Mouse (Mus musculus): ENCODE data around the gene Igfbp6. TPM values are rescaled to one million over a fixed set of nuclear protein-coding genes. Genes with fewer than 3 reads are reported as not detected.

Gene Igfbp6
- polyA plus RNA-seq, 1 experiment from 2014 or later: 0.46 TPM

DNA sequence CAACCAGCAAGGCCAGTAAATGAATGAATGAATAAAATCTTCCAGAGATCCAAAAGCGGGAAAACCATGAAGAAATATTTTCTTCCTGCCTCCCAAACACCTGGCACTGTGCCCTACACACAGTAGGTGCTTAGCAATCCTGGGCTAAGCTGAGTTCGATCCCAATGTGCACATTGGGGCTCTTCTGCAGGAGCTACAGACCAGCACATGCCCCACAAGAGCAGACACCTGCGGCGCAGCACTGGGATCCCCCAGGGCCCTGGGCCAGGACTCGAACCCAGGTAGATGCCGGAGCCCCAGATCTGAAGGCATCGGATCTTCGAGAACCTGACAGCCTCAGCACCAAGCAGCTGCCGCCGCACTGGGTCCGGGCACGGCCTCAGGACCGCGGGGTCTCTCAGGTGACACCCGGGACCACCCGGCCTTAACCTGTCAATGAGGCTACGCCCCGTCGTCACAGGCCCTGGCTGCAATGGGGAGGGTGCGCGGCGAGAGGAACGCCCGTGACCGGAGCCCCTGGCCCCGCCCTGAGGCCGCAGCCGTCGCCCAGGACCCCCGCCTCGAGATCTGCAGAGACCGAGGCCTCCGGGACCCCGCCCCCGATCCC is 8.5 kb upstream of the Igfbp6 start:
- H3K4me1 ChIP-seq: peaks cover 22% of the 10 kb centered on the region
- DNase-seq (ENCODE audit: low spot score): no peak
- H3K36me3 ChIP-seq: peaks cover 28% of the 10 kb centered on the region
- peak overlapping the region; percentile 81 for H3K4me3 ChIP-seq
- H3K27ac ChIP-seq: peak overlapping the region; percentile 93
- no peaks in the 10 kb centered on the region for H3K27me3 ChIP-seq (ENCODE audit: low read depth, poor library complexity, severe bottlenecking)
- H3K9me3 ChIP-seq (replicated peaks): no peaks in the 10 kb centered on the region
- 4% methylated on average over 35 of the region's 35 CpGs for WGBS

DNA sequence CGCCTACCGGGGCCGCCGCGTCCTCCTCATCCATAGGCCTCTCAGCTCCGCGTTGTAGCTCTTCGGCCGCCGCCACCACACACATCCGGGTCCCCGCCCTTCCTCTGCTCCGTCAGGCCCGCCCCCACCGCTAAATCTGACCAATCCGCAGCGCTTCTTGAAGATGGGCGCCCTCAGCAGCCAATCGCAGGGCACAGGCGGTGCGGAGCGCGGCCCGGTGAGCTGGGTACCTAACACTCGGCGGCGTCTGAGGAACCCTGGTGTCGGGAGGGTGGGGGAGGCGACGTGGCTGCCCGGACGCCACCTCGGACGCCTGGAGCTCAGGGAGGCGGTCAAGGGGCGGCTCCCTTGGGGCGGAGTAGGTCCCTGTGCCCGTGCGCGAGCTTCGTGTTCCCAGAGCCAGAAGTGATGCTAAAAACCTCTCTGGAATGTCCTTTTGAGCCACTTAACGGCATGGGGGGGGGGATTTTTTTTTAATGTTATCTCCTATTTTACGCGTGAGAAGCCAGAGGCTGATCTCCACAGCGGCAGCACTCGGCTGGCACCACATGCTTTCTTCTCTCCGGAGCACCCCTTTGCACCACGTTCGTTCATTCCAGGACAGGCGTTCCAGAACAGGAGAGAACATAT is 7.9 kb upstream of the Igfbp6 start, which contains the start of gene Spryd3:
Spryd3 (minus strand) TSS at position 106 of the 630 bp plus-strand sequence.
- WGBS: under 1% methylated on average over 50 of the region's 50 CpGs
- peak; percentile 99 for DNase-seq (ENCODE audit: low spot score)
- Histone ChIP-seq H3K9me3 (replicated peaks) (no peaks in the 10 kb centered on the region), H3K27me3 (ENCODE audit: low read depth, poor library complexity, severe bottlenecking) (no peaks in the 10 kb centered on the region), H3K36me3 (peaks cover 22% of the 10 kb centered on the region), H3K4me1 (peaks cover 22% of the 10 kb centered on the region), H3K27ac (peak within 1 kb of the TSS; percentile 93), H3K4me3 (peak within 1 kb of the TSS; percentile 81)

DNA sequence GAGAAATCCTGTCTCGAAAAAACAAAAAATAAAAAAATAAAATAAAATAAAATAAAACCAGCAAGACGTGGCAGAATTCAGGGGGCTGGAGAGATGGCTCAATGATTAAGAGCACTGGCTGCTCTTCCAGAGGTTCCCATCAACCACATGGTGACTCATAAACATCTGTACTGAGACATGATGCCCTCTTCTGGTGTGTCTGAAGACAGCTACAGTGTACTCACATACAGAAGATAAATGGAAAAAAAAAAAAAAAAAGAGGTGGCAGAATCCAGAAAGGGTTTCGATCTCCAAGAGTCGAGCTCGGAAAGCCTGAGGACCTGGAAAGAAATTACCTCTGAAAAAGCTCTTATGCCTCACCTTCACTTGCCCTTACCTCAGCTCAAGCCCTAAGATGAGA is 3.0 kb upstream of the Igfbp6 start:
- Histone ChIP-seq H3K4me3 (no peak overlapping the region), H3K4me1 (peaks cover 22% of the 10 kb centered on the region), H3K9me3 (replicated peaks) (no peaks in the 10 kb centered on the region), H3K27me3 (ENCODE audit: low read depth, poor library complexity, severe bottlenecking) (peaks cover 44% of the 10 kb centered on the region), H3K27ac (no peak overlapping the region), H3K36me3 (no peaks in the 10 kb centered on the region)
- DNase-seq (ENCODE audit: low spot score): no peak
- 92% methylated on average over 5 of the region's 5 CpGs for WGBS

DNA sequence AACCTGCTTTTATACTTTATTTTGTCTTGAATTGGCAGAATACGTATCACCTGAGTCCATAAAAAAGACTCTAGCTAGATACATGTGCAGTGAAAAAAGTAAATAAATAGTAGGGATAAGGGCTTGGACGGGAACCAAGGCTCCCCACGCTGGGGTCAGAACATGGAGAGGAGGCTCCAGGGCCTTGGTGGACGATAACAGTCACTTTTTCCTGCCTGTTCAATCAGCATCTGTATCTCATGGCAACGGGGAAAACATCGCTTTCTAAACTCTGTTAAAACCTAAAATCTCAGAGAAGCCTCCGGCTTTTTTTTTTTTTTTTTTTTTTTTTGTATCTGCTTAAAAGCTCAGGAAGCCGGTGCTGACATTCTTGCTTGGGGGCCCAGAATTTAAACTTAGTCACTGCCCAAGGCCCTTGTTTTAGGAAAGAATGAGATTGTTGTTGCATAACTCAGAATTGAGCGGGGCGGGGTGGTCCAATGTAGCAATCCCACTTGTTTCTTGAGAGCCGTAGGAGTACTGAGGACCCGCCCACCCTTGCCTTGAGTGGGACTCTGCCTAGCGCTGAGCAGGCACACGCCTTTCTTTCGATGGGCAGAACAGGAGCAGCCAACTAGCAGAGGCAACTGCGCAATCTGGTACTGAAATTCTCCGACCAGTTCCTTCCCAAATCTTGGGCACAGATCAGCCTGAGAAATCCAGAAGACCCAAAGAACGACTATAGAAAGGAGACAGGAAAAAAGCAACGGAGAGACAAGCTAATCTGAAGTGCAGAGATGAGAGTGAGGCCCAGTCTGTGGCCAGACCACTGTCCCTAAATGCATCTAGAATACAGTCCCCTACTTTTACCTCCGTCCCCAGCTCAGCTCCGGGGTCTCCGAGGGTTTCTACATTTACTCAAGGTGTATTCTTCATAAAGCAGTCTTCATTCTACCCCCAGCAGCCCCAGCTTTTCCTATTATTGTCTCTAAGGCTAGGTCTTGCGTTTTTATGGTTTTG is 949 bp upstream of the Igfbp6 start:
- H3K9me3 ChIP-seq (replicated peaks): no peaks in the 10 kb centered on the region
- H3K36me3 ChIP-seq: no peaks in the 10 kb centered on the region
- H3K27ac ChIP-seq: no peak overlapping the region
- H3K4me3 ChIP-seq: no peak overlapping the region
- 59% methylated on average over 23 of the region's 23 CpGs for WGBS
- peaks cover 51% of the 10 kb centered on the region for H3K27me3 ChIP-seq (ENCODE audit: low read depth, poor library complexity, severe bottlenecking)
- H3K4me1 ChIP-seq: peaks cover 19% of the 10 kb centered on the region
- no peak for DNase-seq (ENCODE audit: low spot score)

DNA sequence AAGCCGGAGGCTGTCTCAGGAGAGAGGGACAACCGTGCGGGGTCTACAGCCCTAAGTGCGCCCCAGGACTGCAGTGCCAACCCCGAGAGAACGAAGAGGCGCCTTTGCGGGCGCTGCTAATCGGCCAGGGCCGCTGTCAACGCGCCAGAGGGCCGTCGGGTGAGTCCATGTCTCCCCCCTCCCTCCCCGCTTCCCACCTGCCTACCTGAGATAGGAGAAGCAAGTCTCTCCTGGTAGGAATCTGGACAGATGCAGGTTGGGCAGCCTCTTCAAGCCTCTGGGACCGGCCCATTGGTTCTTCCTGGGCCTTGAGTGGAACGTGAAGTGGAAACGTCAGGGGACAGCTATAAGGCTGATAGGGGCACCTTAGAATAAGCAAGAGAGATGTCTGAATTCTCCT is 564 bp downstream of the Igfbp6 start:
- 12% methylated on average over 19 of the region's 19 CpGs for WGBS
- H3K27me3 ChIP-seq (ENCODE audit: low read depth, poor library complexity, severe bottlenecking): peaks cover 51% of the 10 kb centered on the region
- peak overlapping the region; percentile 53; the same call in 1 of the 2 replicates for H3K27ac ChIP-seq

DNA sequence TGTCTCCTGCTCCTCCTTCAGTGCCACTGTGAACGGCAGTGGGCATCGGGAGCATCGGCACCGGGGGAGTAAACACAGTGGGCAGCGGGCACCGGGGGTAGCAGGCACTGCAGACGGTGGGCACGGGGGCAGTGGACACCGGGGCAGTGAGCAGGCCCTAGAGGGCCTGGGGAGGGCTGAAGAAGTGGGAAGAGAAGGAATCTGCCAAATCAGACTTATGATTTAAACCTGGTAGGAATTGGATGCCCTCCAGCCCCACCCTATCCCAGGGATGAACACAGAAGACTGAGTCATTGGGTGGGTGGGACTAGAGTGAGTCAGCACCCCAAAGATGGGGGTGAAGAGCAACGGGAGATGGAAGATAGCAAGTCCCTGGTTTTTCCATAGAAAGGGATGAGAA is 1.2 kb downstream of the Igfbp6 start:
- Histone ChIP-seq H3K27ac (no peak overlapping the region), H3K36me3 (no peaks in the 10 kb centered on the region), H3K9me3 (replicated peaks) (no peaks in the 10 kb centered on the region), H3K4me1 (peaks cover 21% of the 10 kb centered on the region), H3K27me3 (ENCODE audit: low read depth, poor library complexity, severe bottlenecking) (peaks cover 51% of the 10 kb centered on the region), H3K4me3 (no peak overlapping the region)
- no peak for DNase-seq (ENCODE audit: low spot score)
- 88% methylated on average over 10 of the region's 10 CpGs for WGBS

More for the DNA sequence above, 564 bp downstream of the Igfbp6 start:
- Histone ChIP-seq H3K4me1 (peaks cover 19% of the 10 kb centered on the region), H3K36me3 (no peaks in the 10 kb centered on the region), H3K4me3 (peak overlapping the region; percentile 47), H3K9me3 (replicated peaks) (no peaks in the 10 kb centered on the region)
- no peak for DNase-seq (ENCODE audit: low spot score)

DNA sequence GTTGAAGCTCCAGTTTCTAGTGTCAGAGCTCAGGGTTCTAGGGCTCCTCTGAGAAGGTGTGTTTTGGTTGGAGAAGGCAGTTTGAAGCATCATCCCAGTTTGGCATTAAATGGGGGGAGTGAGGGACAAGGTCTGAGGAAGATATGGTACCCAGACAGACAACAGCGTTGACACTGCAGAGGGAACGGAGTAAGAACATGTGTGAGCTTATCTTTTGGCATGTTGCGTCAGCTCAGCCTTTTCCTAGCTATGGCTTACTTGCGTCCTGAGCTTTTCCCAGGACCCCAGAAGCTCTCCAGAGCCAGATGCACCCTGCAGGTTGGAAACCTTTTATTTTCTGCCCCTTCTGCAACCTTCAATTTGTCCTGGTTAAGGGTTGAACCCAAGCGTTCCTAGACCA is 1.9 kb downstream of the Igfbp6 start:
- Histone ChIP-seq H3K9me3 (replicated peaks) (no peaks in the 10 kb centered on the region), H3K27ac (no peak overlapping the region), H3K4me1 (peaks cover 29% of the 10 kb centered on the region), H3K27me3 (ENCODE audit: low read depth, poor library complexity, severe bottlenecking) (peaks cover 51% of the 10 kb centered on the region), H3K36me3 (no peaks in the 10 kb centered on the region), H3K4me3 (no peak overlapping the region)
- WGBS: 92% methylated on average over 5 of the region's 5 CpGs
- DNase-seq (ENCODE audit: low spot score): no peak

DNA sequence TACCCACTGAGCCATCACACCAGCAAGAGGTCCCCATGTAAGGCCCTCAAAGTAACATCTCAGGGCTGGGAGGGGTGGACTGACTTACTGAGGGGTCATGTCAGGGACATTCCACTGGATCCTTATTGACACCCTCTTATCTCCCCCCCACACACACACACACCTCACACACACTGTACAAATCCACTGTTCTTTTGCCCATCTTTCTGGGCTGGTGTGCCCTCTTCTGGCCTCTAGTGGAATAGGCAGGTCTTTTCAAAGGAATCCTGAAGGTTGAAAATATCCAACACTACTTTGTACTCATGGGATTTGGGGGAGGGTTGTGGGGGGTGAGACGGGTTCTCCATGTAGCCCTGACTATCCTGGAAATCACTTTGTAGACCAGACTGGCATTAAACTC is 2.7 kb downstream of the Igfbp6 start:
- no peaks in the 10 kb centered on the region for H3K9me3 ChIP-seq (replicated peaks)
- no peak overlapping the region for H3K4me3 ChIP-seq
- peaks cover 30% of the 10 kb centered on the region for H3K4me1 ChIP-seq
- no peak overlapping the region for H3K27ac ChIP-seq
- peaks cover 49% of the 10 kb centered on the region for H3K27me3 ChIP-seq (ENCODE audit: low read depth, poor library complexity, severe bottlenecking)
- peak; percentile 55 for DNase-seq (ENCODE audit: low spot score)
- 0% methylated on average over 1 of the region's 1 CpGs for WGBS
- H3K36me3 ChIP-seq: no peaks in the 10 kb centered on the region

DNA sequence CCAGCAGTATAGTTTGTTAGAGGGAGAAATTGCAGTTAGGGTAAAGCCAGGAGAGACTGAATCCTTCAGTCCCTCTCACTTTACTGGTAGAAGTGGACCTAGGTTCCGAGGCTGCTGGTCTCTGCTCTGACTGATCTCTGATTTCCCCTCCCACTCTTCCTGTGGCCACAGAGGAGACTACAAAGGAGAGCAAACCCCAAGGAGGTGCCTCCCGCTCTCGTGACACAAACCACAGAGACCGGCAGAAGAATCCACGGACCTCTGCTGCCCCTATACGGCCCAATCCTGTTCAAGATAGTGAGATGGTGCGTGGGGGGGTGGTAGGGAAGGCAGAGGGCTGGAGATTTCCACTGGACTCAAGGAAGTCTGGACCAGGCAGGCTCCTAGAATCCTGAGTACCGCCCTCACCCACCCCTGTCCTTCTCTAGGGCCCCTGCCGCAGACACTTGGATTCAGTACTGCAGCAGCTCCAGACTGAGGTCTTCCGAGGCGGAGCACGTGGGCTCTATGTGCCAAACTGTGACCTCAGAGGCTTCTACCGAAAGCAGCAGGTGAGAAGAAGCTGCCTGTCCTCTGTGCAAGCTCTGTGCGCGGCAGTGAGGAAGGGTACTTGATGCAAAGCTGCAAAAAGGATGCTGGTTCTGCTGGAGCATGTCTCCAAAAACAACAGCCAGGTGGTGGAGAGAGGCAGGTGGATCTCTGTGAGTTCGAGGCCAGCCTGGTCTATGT is 3.7 kb downstream of the Igfbp6 start:
- Histone ChIP-seq H3K9me3 (replicated peaks) (no peaks in the 10 kb centered on the region), H3K27me3 (ENCODE audit: low read depth, poor library complexity, severe bottlenecking) (peaks cover 40% of the 10 kb centered on the region), H3K36me3 (no peaks in the 10 kb centered on the region), H3K4me3 (no peak overlapping the region), H3K27ac (no peak overlapping the region), H3K4me1 (peaks cover 32% of the 10 kb centered on the region)
- 70% methylated on average over 16 of the region's 16 CpGs for WGBS
- no peak for DNase-seq (ENCODE audit: low spot score)

DNA sequence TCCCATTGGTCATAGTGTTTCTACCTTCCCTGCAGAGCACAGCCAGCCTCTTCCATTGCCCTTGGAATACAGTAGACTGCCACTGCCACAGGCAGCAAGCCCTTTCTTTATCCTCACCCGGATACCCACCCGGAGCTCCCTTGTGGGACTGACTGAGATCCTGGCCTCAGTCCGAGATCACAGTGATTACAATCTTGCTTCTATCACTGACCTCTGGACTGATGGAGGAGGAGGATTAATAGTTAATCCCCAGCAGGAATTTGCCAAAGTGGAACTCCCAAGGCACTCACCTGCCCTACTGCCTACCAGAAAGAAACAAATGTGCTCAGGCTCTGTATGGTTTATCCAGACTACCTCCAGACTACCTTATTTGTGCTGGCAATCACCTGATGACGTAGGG is 5.4 kb downstream of the Igfbp6 start:
- H3K4me1 ChIP-seq: peaks cover 28% of the 10 kb centered on the region
- peaks cover 22% of the 10 kb centered on the region for H3K27me3 ChIP-seq (ENCODE audit: low read depth, poor library complexity, severe bottlenecking)
- H3K9me3 ChIP-seq (replicated peaks): no peaks in the 10 kb centered on the region
- 80% methylated on average over 4 of the region's 4 CpGs for WGBS
- no peaks in the 10 kb centered on the region for H3K36me3 ChIP-seq
- no peak overlapping the region for H3K4me3 ChIP-seq
- no peak for DNase-seq (ENCODE audit: low spot score)
- 0 out of 2 replicates have a peak overlapping the region, but pooled peaks have one; percentile 3 for H3K27ac ChIP-seq

DNA sequence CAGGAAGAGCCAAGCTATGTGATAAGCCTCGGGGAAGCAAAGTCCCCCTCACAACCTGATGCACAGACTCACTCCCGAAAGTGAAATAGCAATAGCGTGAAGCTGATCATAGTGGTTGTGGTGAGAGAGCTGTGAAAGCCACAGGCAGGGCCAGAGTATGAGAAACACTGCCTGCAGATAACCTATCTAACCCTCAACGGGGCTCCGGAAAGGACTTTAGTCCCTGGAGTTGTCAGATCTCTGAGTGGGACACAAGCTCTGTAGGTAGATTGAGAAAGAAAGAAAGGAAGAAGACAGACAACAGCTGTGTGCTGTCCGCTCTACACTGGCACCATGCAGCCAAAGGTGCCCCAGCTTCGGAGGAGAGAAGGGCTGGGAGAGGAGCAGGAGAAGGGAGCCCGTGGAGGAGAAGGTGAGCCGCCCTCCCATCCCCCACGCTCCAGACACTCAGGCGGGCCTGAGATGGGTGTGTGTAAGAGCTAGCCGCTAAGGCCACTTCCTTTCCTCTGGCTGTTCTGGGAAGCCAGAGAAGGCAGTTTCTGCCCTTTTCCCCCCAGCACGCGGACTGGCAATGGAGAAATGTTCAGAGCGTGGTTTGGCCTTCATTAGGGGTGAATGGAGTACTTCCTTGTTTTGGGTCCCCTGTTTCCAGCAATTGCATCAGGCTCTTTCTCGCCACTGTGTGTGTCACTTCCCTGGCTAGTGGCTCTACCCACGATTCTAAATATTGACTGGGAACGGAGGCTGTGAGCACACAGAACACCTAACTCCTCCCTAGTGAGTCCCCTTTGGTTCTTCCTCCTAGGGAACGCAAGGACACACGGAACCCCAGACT is 6.4 kb downstream of the Igfbp6 start, which contains the start of gene Soat2:
Soat2 (plus strand) TSS at position 226 of the 835 bp plus-strand sequence.
- Histone ChIP-seq H3K4me3 (0 out of 2 replicates have a peak within 1 kb of the TSS, but pooled peaks have one; percentile 0), H3K4me1 (peaks cover 24% of the 10 kb centered on the region), H3K27ac (peak within 1 kb of the TSS; percentile 63), H3K9me3 (replicated peaks) (no peaks in the 10 kb centered on the region), H3K27me3 (ENCODE audit: low read depth, poor library complexity, severe bottlenecking) (peaks cover 13% of the 10 kb centered on the region), H3K36me3 (no peaks in the 10 kb centered on the region)
- no peak for DNase-seq (ENCODE audit: low spot score)
- WGBS: 47% methylated on average over 20 of the region's 20 CpGs
